Mouse (Mus musculus): ENCODE measurements around the gene Tspan31. TPM values are rescaled to one million over a fixed set of nuclear protein-coding genes. Genes with fewer than 3 reads are reported as not detected.

Tspan31 gene
- polyA plus RNA-seq, 1 experiment from 2014 or later: 158 TPM

Other genes with a start within 250 kb of the Tspan31 start
- 11.7 and 12.0 TPM in 2 replicates for gene Atp23, start 168.9 kb downstream of the Tspan31 start, polyA plus RNA-seq (2015; fragmentation: Nextera tagmentation; extraction: Ambion mirVana)
- 49.4 and 53.4 TPM in 2 replicates for gene Ctdsp2, start 91.5 kb downstream of the Tspan31 start, polyA plus RNA-seq (2015; fragmentation: Nextera tagmentation; extraction: Ambion mirVana)
- 1.0 and 1.9 TPM in 2 replicates for gene Avil, start 69.6 kb downstream of the Tspan31 start, polyA plus RNA-seq (2015; fragmentation: Nextera tagmentation; extraction: Ambion mirVana)
- gene Tsfm, start 39.4 kb downstream of the Tspan31 start, polyA plus RNA-seq (2015; fragmentation: Nextera tagmentation; extraction: Ambion mirVana): 80.4 and 80.6 TPM in 2 replicates
- gene Mettl1, start 28.9 kb downstream of the Tspan31 start, polyA plus RNA-seq (2015; fragmentation: Nextera tagmentation; extraction: Ambion mirVana): 49.4 and 49.5 TPM in 2 replicates
- gene Eef1akmt3, start 28.8 kb downstream of the Tspan31 start, polyA plus RNA-seq (2015; fragmentation: Nextera tagmentation; extraction: Ambion mirVana): 1.3 and 1.5 TPM in 2 replicates
- 0.21 and 0.37 TPM in 2 replicates for gene Cyp27b1, start 22.0 kb downstream of the Tspan31 start, polyA plus RNA-seq (2015; fragmentation: Nextera tagmentation; extraction: Ambion mirVana)
- 0.66 and 0.72 TPM in 2 replicates for gene March9, start 10.1 kb downstream of the Tspan31 start, polyA plus RNA-seq (2015; fragmentation: Nextera tagmentation; extraction: Ambion mirVana)
- gene Cdk4, start 6.7 kb downstream of the Tspan31 start, polyA plus RNA-seq (2015; fragmentation: Nextera tagmentation; extraction: Ambion mirVana): 1,208 and 1,239 TPM in 2 replicates
- gene Agap2, start 5.0 kb upstream of the Tspan31 start, polyA plus RNA-seq (2015; fragmentation: Nextera tagmentation; extraction: Ambion mirVana): 0.09 and 0.62 TPM in 2 replicates
- 114 and 128 TPM in 2 replicates for gene Os9, start 50.9 kb upstream of the Tspan31 start, polyA plus RNA-seq (2015; fragmentation: Nextera tagmentation; extraction: Ambion mirVana)
- gene B4galnt1, start 95.0 kb upstream of the Tspan31 start, polyA plus RNA-seq (2015; fragmentation: Nextera tagmentation; extraction: Ambion mirVana): 29.3 and 34.3 TPM in 2 replicates
- 1.2 and 1.4 TPM in 2 replicates for gene Slc26a10, start 110.4 kb upstream of the Tspan31 start, polyA plus RNA-seq (2015; fragmentation: Nextera tagmentation; extraction: Ambion mirVana)
- gene Arhgef25, start 119.8 kb upstream of the Tspan31 start, polyA plus RNA-seq (2015; fragmentation: Nextera tagmentation; extraction: Ambion mirVana): 71.3 and 77.0 TPM in 2 replicates
- 68.6 and 79.4 TPM in 2 replicates for gene Dtx3, start 125.5 kb upstream of the Tspan31 start, polyA plus RNA-seq (2015; fragmentation: Nextera tagmentation; extraction: Ambion mirVana)
- gene Pip4k2c, start 141.3 kb upstream of the Tspan31 start, polyA plus RNA-seq (2015; fragmentation: Nextera tagmentation; extraction: Ambion mirVana): 33.5 and 34.4 TPM in 2 replicates
- gene Kif5a, start 193.1 kb upstream of the Tspan31 start, polyA plus RNA-seq (2015; fragmentation: Nextera tagmentation; extraction: Ambion mirVana): 6.5 and 6.7 TPM in 2 replicates
- gene Dctn2, start 196.1 kb upstream of the Tspan31 start, polyA plus RNA-seq (2015; fragmentation: Nextera tagmentation; extraction: Ambion mirVana): 171 and 173 TPM in 2 replicates
- 8.6 and 11.6 TPM in 2 replicates for gene Mbd6, start 218.8 kb upstream of the Tspan31 start, polyA plus RNA-seq (2015; fragmentation: Nextera tagmentation; extraction: Ambion mirVana)
- gene Mars, start 241.5 kb upstream of the Tspan31 start, polyA plus RNA-seq (2015; fragmentation: Nextera tagmentation; extraction: Ambion mirVana): 98.9 and 104 TPM in 2 replicates

All from stomach, embryonic 16.5 days (tissue).